Mouse (Mus musculus) G1E (cell line): ENCODE measurements around the gene Col4a3.

ENCODE experiments used
- CTCF ChIP-seq: IDR thresholded peaks from 2 replicates; pipeline ENCODE4 v1.5.1; 2012; ENCODE audit warnings: low read depth, low read length, inconsistent platforms, mixed read lengths
- GATA1 ChIP-seq: IDR thresholded peaks from 2 replicates; pipeline ENCODE4 v1.6.1; 2012; ENCODE audit warnings: borderline replicate concordance, low read length, inconsistent platforms, mixed read lengths
- POLR2AphosphoS5 ChIP-seq: IDR thresholded peaks from 2 replicates; pipeline ENCODE4 v1.6.1; 2012; ENCODE audit warnings: low read depth, low read length, inconsistent platforms; ENCODE audit not compliant: insufficient replicate concordance
- TAL1 ChIP-seq: conservative IDR thresholded peaks from 2 replicates; pipeline ENCODE4 v1.6.1; 2012; ENCODE audit warnings: low read depth, low read length, inconsistent platforms, mixed read lengths

- TF ChIP-seq CTCF (no peak), POLR2AphosphoS5 (no peak), TAL1 (no peak; the same call in 1 of the 2 replicates), GATA1 (no peak)
Observed at GRCm38 (mm10) chr1:82662269-82662668, 75.5 kb downstream of the Col4a3 start.
